Mouse (Mus musculus): Measurements from ENCODE around the gene Dpep1.

DNA sequence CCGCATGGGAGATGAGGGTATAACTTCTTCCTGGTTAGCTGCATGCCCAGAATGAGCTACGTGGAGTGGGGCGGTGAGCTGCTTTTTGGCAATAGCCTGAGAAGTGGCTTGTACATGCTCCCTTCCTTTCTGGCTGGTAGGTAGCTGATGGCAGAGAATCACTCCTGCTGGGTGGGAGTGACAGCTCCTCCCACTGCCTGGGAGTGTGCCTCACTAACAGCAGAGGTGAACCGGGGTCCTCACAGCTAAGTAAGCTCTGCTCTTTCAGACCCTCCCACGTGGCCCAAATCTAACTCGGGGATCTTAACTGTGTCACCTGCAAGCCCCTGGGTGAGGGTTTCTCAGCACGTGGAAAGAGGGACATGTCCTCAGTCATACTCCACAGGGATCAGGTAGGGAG lies 46.5 kb downstream of the Dpep1 start:
- TF ChIP-seq CTCF (IDR thresholded peaks at IDR 0.05; ENCODE audit: extremely low read depth, insufficient read length, insufficient replicate concordance, low read depth, low read length) (no peak), POLR2A (IDR thresholded peaks at IDR 0.05; ENCODE audit: low read depth, low read length) (no peak)
